Mouse (Mus musculus) small intestine, adult 2 months (tissue): ENCODE results near the gene Morn1.

Experiments used
- CTCF ChIP-seq: fragments of 200-500 bp; IDR thresholded peaks from 2 replicates; pipeline ENCODE4 v1.5.1; 2012; ENCODE audit warnings: low read depth, mild to moderate bottlenecking, control low read depth, inconsistent platforms, low read length, moderate library complexity, mixed read lengths; ENCODE audit not compliant: insufficient replicate concordance, insufficient read length; ENCODE audit errors: extremely low read depth
- POLR2A ChIP-seq: fragments of 200-500 bp; IDR thresholded peaks from 2 replicates; pipeline ENCODE4 v1.6.1; 2012; ENCODE audit warnings: low read depth, mild to moderate bottlenecking, control low read depth, inconsistent platforms, low read length, moderate library complexity

DNA sequence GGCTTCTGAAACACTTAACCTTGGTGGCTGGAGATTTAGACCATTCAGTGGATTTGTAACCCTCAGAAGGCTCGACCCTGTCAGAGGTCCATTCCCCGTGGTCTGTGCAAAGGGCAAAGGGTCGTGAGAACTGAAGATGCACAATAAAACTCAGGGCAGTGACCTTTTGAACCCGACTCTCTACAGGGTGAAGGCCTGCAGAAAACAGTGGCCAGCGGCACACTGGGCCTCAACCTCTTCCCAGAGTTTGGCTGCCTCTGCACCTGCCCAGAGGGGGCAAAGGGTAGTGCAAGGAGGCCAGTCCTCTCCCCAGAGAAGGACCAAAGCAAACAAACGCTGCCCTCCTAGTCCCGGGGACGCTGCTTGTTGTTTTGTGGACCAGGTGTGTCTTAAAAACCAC, 102.0 kb downstream of the Morn1 start:
- no peak for TF ChIP-seq CTCF
- TF ChIP-seq POLR2A = no peak
